Mouse (Mus musculus): ENCODE measurements around the gene Prkcsh. TPM values are rescaled to one million over a fixed set of nuclear protein-coding genes. Genes with fewer than 3 reads are reported as not detected.
A peak's percentile ranks its signal among the peaks of the same experiment; 100 is the strongest.

Gene Prkcsh
- total RNA-seq, 2 experiments from 2014 or later = 110 to 114 TPM

GRCm38 (mm10) chr9:21987592-21988342, 14.8 kb upstream of the Prkcsh start:
- DNase-seq = no peak

GRCm38 (mm10) chr9:21988421-21989101, 14.0 kb upstream of the Prkcsh start:
- DNase-seq = no peak

- DNase-seq = no peak
Observed at GRCm38 (mm10) chr9:21989230-21990110, 13.1 kb upstream of the Prkcsh start, which contains the start of gene Rgl3. Rgl3 (minus strand) TSS chr9:21989446.

GRCm38 (mm10) chr9:21992227-21992626, 10.4 kb upstream of the Prkcsh start:
- no peak for DNase-seq

- DNase-seq = no peak
Observed at GRCm38 (mm10) chr9:21996178-21996867, 6.3 kb upstream of the Prkcsh start.

- DNase-seq = no peak
Observed at GRCm38 (mm10) chr9:22000296-22000695, 2.3 kb upstream of the Prkcsh start.

GRCm38 (mm10) chr9:22001633-22002032, 973 bp upstream of the Prkcsh start:
- no peak for DNase-seq

- peak in 1 of 2 experiments; percentile 58 for DNase-seq
Observed at GRCm38 (mm10) chr9:22003163-22003554, 553 bp downstream of the Prkcsh start.

- DNase-seq = no peak
Observed at GRCm38 (mm10) chr9:22004546-22004945, 1.9 kb downstream of the Prkcsh start.

- DNase-seq = no peak
Observed at GRCm38 (mm10) chr9:22011055-22011454, 8.4 kb downstream of the Prkcsh start.

- no peak for DNase-seq
Observed at GRCm38 (mm10) chr9:22012731-22013130, 10.1 kb downstream of the Prkcsh start.

- DNase-seq = no peak
Observed at GRCm38 (mm10) chr9:22016245-22016644, 13.6 kb downstream of the Prkcsh start.

- no peak for DNase-seq
Observed at GRCm38 (mm10) chr9:22017208-22017825, 14.7 kb downstream of the Prkcsh start.

GRCm38 (mm10) chr9:22024592-22024991, 22.0 kb downstream of the Prkcsh start:
- no peak for DNase-seq

GRCm38 (mm10) chr9:22028467-22028866, 25.9 kb downstream of the Prkcsh start:
- DNase-seq = no peak

GRCm38 (mm10) chr9:22030386-22030785, 27.8 kb downstream of the Prkcsh start:
- DNase-seq = no peak

GRCm38 (mm10) chr9:22035300-22036044, 32.9 kb downstream of the Prkcsh start:
- DNase-seq = no peak

GRCm38 (mm10) chr9:22037826-22038225, 35.2 kb downstream of the Prkcsh start:
- no peak for DNase-seq

GRCm38 (mm10) chr9:22041832-22042231, 39.2 kb downstream of the Prkcsh start:
- DNase-seq = no peak

GRCm38 (mm10) chr9:22047329-22047728, 44.7 kb downstream of the Prkcsh start:
- DNase-seq = no peak

- no peak for DNase-seq
Observed at GRCm38 (mm10) chr9:22049315-22049714, 46.7 kb downstream of the Prkcsh start.

All from layer of hippocampus, postnatal 36 days (tissue).